Mouse (Mus musculus): ENCODE data around the gene H2-Ob. TPM values are rescaled to one million over a fixed set of nuclear protein-coding genes. Genes with fewer than 3 reads are reported as not detected.
A peak's percentile ranks its signal among the peaks of the same experiment; 100 is the strongest.

Gene H2-Ob
- polyA plus RNA-seq (2014; fragmentation: Nextera tagmentation; extraction: Ambion mirVana) = 0.24 TPM in 1 of 2 replicates, not detected in the other

DNA sequence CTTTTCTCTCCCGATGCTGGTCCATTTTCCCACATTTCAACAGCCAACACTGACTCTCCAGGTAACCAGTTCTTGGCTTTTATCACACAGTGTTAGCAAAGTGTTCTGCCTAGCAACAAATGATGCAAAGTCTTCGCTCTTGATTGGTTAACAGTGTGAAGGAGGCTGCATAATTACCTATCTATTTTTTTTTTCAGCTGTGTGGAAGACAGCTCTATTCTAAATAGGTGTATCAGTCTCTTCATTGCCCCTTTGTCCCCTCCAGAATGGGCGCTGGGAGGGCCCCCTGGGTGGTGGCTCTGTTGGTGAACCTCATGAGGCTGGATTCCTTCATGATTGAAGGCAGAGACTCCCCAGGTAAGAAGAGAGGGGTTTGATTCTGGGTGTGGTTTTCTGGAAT is at the start of gene H2-Ob:
H2-Ob (plus strand) TSS at position 198 of the 400 bp plus-strand sequence.
- no peak for ATAC-seq (ENCODE audit: low read depth)

DNA sequence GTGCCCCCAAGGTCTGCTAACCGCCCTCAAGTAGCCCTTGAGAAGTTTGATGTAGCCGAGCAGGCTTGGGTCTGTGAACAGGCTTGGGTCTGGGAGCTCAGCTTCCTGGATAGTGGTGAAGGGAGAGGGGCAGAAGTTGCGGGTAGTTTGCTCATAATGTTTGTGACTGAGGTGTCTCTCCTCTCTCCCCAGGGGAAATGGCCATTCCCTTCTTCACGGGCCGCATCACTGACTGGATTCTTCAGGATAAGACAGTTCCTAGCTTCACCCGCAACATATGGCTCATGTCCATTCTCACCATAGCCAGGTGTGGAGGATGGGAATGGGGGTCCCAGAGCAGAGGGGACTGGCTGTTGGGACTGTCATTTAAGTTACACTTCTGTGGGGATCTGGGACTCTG is 49.7 kb upstream of the H2-Ob start:
- Histone ChIP-seq H3K9me3 (ENCODE audit: control insufficient read depth, low read length) (no peaks in the 10 kb centered on the region), H3K27me3 (replicated peaks; ENCODE audit: control insufficient read depth, insufficient read depth, low read length) (peaks cover 42% of the 10 kb centered on the region), H3K36me3 (ENCODE audit: control insufficient read depth, insufficient read depth, low read length) (no peaks in the 10 kb centered on the region), H3K4me2 (ENCODE audit: low read depth, low read length) (no peak overlapping the region), H3K4me3 (ENCODE audit: low read depth, low read length) (no peak overlapping the region), H3K27ac (replicated peaks; ENCODE audit: low read depth, low read length) (no peak overlapping the region), H3K9ac (ENCODE audit: low read depth, low read length) (no peak overlapping the region), H3K4me1 (ENCODE audit: control insufficient read depth, insufficient read depth, low read length) (peaks cover 6% of the 10 kb centered on the region; the same call in 1 of the 2 replicates)
- ATAC-seq (ENCODE audit: low read depth) (no peak), DNase-seq (ENCODE audit: low spot score) (no peak)
- WGBS = 69% methylated on average over 6 of the region's 6 CpGs

More for the DNA sequence above, at the start of gene H2-Ob:
- no peak within 1 kb of the TSS for H3K27ac ChIP-seq (replicated peaks; ENCODE audit: low read depth, low read length)
- H3K4me1 ChIP-seq (ENCODE audit: control insufficient read depth, insufficient read depth, low read length) = no peaks in the 10 kb centered on the region
- peak; percentile 52 for DNase-seq (ENCODE audit: low spot score)
- no peak within 1 kb of the TSS for H3K4me2 ChIP-seq (ENCODE audit: low read depth, low read length)
- H3K4me3 ChIP-seq (ENCODE audit: low read depth, low read length) = no peak within 1 kb of the TSS
- 66% methylated on average over 3 of the region's 3 CpGs for WGBS
- no peaks in the 10 kb centered on the region for H3K27me3 ChIP-seq (replicated peaks; ENCODE audit: control insufficient read depth, insufficient read depth, low read length)
- peaks cover 6% of the 10 kb centered on the region; the same call in 1 of the 2 replicates for H3K9me3 ChIP-seq (ENCODE audit: control insufficient read depth, low read length)
- no peaks in the 10 kb centered on the region for H3K36me3 ChIP-seq (ENCODE audit: control insufficient read depth, insufficient read depth, low read length)
- H3K9ac ChIP-seq (ENCODE audit: low read depth, low read length) = no peak within 1 kb of the TSS

DNA sequence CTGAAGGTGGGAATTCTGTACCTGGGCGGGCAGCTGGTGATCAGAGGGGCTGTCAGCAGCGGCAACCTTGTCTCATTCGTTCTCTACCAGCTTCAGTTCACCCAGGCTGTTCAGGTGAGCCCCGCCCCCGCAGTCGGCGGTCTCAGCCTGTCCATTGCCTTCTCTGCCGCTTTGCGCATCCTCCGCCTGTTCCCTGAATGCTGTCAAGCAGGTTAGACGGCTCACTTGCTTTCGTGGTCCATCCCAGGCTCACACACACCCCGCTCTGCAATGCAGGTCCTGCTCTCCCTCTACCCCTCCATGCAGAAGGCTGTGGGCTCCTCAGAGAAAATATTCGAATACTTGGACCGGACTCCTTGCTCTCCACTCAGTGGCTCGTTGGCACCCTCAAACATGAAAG is 45.9 kb upstream of the H2-Ob start:
- WGBS = 19% methylated on average over 16 of the region's 16 CpGs
- Histone ChIP-seq H3K36me3 (ENCODE audit: control insufficient read depth, insufficient read depth, low read length) (no peaks in the 10 kb centered on the region), H3K4me3 (ENCODE audit: low read depth, low read length) (no peak overlapping the region), H3K9ac (ENCODE audit: low read depth, low read length) (no peak overlapping the region), H3K4me1 (ENCODE audit: control insufficient read depth, insufficient read depth, low read length) (peaks cover 2% of the 10 kb centered on the region), H3K4me2 (ENCODE audit: low read depth, low read length) (no peak overlapping the region), H3K27ac (replicated peaks; ENCODE audit: low read depth, low read length) (no peak overlapping the region), H3K27me3 (replicated peaks; ENCODE audit: control insufficient read depth, insufficient read depth, low read length) (peaks cover 58% of the 10 kb centered on the region), H3K9me3 (ENCODE audit: control insufficient read depth, low read length) (no peaks in the 10 kb centered on the region)
- ATAC-seq (ENCODE audit: low read depth) (peak; percentile 50; the same call in 1 of the 2 replicates), DNase-seq (ENCODE audit: low spot score) (peak; percentile 53)

DNA sequence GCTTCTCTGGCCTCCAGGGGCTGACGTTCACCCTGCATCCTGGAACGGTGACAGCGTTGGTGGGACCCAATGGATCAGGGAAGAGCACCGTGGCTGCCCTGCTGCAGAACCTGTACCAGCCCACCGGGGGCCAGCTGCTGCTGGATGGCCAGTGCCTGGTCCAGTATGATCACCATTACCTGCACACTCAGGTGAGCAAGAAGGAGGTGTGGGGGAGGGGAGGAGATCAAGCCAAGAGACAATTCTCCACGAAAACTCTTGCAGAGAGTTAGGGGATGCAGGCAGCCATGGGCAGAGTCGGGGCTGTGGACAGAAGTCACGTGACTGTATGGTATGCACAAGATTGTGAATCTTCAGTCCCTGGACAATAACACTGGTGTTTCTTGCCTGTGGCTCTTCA is 45.2 kb upstream of the H2-Ob start:
- no peak for ATAC-seq (ENCODE audit: low read depth)
- no peak overlapping the region for H3K4me2 ChIP-seq (ENCODE audit: low read depth, low read length)
- no peaks in the 10 kb centered on the region for H3K36me3 ChIP-seq (ENCODE audit: control insufficient read depth, insufficient read depth, low read length)
- H3K27me3 ChIP-seq (replicated peaks; ENCODE audit: control insufficient read depth, insufficient read depth, low read length) = peaks cover 64% of the 10 kb centered on the region
- H3K27ac ChIP-seq (replicated peaks; ENCODE audit: low read depth, low read length) = no peak overlapping the region
- no peak for DNase-seq (ENCODE audit: low spot score)
- WGBS = 48% methylated on average over 8 of the region's 8 CpGs
- no peaks in the 10 kb centered on the region for H3K9me3 ChIP-seq (ENCODE audit: control insufficient read depth, low read length)
- peaks cover 8% of the 10 kb centered on the region for H3K4me1 ChIP-seq (ENCODE audit: control insufficient read depth, insufficient read depth, low read length)
- no peak overlapping the region for H3K4me3 ChIP-seq (ENCODE audit: low read depth, low read length)
- no peak overlapping the region for H3K9ac ChIP-seq (ENCODE audit: low read depth, low read length)

DNA sequence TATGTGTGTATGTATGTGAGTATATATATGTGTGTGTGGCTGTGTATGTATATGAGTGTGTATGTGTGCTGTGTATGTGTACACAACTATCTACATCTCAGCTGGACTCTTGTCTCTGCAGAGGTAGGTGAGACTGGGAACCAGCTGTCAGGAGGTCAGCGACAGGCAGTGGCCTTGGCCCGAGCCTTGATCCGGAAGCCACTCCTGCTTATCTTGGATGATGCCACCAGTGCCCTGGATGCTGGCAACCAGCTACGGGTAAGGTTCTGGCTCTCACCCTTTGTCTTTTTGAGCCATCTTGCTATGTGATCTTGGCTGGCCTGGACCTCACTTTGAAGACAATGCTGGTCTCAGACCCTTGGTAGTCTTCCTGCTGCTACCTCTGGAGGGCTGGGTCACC is 44.0 kb upstream of the H2-Ob start:
- Histone ChIP-seq H3K4me3 (ENCODE audit: low read depth, low read length) (no peak overlapping the region), H3K9me3 (ENCODE audit: control insufficient read depth, low read length) (no peaks in the 10 kb centered on the region), H3K9ac (ENCODE audit: low read depth, low read length) (no peak overlapping the region), H3K4me2 (ENCODE audit: low read depth, low read length) (no peak overlapping the region), H3K27ac (replicated peaks; ENCODE audit: low read depth, low read length) (no peak overlapping the region), H3K36me3 (ENCODE audit: control insufficient read depth, insufficient read depth, low read length) (no peaks in the 10 kb centered on the region), H3K27me3 (replicated peaks; ENCODE audit: control insufficient read depth, insufficient read depth, low read length) (peaks cover 68% of the 10 kb centered on the region), H3K4me1 (ENCODE audit: control insufficient read depth, insufficient read depth, low read length) (peaks cover 8% of the 10 kb centered on the region)
- ATAC-seq (ENCODE audit: low read depth) (no peak), DNase-seq (ENCODE audit: low spot score) (no peak)
- WGBS = 86% methylated on average over 4 of the region's 4 CpGs

DNA sequence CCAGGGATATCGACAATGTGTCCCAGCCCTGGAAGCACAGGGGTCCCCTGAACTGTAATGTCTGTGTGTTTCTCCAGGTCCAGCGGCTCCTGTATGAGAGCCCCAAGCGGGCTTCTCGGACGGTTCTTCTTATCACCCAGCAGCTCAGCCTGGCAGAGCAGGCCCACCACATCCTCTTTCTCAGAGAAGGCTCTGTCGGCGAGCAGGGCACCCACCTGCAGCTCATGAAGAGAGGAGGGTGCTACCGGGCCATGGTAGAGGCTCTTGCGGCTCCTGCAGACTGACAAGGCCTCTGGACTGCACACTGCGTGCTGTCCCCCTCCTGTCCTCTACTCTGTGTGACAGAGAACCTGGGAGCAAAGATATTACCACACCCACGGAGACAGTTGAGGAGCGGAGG is 42.2 kb upstream of the H2-Ob start:
- peaks cover 8% of the 10 kb centered on the region for H3K4me1 ChIP-seq (ENCODE audit: control insufficient read depth, insufficient read depth, low read length)
- ATAC-seq (ENCODE audit: low read depth) (no peak), DNase-seq (ENCODE audit: low spot score) (no peak)
- H3K27me3 ChIP-seq (replicated peaks; ENCODE audit: control insufficient read depth, insufficient read depth, low read length) = peaks cover 73% of the 10 kb centered on the region
- no peak overlapping the region for H3K4me2 ChIP-seq (ENCODE audit: low read depth, low read length)
- whole genome bisulfite sequencing = 36% methylated on average over 12 of the region's 12 CpGs
- no peak overlapping the region for H3K27ac ChIP-seq (replicated peaks; ENCODE audit: low read depth, low read length)
- no peak overlapping the region for H3K4me3 ChIP-seq (ENCODE audit: low read depth, low read length)
- no peaks in the 10 kb centered on the region for H3K9me3 ChIP-seq (ENCODE audit: control insufficient read depth, low read length)
- no peaks in the 10 kb centered on the region for H3K36me3 ChIP-seq (ENCODE audit: control insufficient read depth, insufficient read depth, low read length)
- no peak overlapping the region for H3K9ac ChIP-seq (ENCODE audit: low read depth, low read length)

DNA sequence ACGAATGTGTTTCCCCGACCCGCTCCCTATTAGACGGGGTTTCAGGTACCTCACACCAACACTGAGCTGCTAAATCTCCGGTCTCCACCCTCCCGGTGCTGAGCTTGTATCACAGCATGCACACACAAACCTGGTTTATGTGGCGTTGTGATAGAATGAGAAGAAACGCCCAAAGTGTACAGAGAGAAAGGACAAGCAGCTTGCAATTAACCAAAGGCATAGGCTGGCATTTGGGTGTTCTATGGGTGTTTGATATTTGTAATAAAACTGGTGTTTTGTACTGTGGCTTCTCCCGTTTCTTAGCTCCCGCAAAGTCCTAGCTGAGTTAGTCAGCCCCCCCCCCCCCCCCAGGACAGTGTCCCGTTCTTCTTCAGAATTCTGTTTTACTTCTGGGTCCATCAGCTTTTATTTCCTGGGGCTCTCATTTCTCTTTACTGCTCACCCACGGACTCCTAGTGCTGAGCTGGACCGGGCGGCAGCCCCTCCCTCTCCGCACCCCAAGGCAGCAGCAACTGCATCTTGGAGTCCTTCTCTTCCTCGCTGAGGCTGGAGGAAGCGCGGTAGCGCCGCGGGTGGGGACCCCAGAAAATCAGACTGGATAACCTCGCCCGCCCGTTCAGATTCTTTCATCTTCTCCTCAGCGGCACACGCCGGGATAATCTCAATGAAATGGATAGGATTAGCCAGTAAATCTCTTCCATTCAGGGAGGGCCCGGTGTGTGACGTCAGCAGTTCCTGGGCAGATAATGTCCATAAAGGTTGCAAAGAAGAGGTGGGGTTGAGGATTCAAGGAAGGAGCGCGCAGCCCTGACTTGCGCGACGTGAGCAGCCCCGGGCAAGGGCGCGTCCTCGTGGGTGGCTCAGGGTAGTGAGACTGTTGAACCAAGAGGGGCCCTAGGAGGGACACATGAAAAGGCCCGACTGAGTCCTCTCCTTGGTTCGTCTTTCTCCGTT is 41.5 kb upstream of the H2-Ob start, which contains the start of gene Psmb8:
Psmb8 (plus strand) TSS at position 781 of the 954 bp plus-strand sequence.
- Histone ChIP-seq H3K9ac (ENCODE audit: low read depth, low read length) (peak within 1 kb of the TSS; percentile 52), H3K36me3 (ENCODE audit: control insufficient read depth, insufficient read depth, low read length) (no peaks in the 10 kb centered on the region), H3K4me1 (ENCODE audit: control insufficient read depth, insufficient read depth, low read length) (peaks cover 8% of the 10 kb centered on the region), H3K4me3 (ENCODE audit: low read depth, low read length) (peak within 1 kb of the TSS; percentile 43), H3K4me2 (ENCODE audit: low read depth, low read length) (peak within 1 kb of the TSS; percentile 57), H3K27me3 (replicated peaks; ENCODE audit: control insufficient read depth, insufficient read depth, low read length) (peaks cover 66% of the 10 kb centered on the region), H3K9me3 (ENCODE audit: control insufficient read depth, low read length) (no peaks in the 10 kb centered on the region), H3K27ac (replicated peaks; ENCODE audit: low read depth, low read length) (no peak within 1 kb of the TSS)
- ATAC-seq (ENCODE audit: low read depth) = peak; percentile 84
- WGBS = 4% methylated on average over 41 of the region's 41 CpGs
- DNase-seq (ENCODE audit: low spot score) = peak; percentile 92

DNA sequence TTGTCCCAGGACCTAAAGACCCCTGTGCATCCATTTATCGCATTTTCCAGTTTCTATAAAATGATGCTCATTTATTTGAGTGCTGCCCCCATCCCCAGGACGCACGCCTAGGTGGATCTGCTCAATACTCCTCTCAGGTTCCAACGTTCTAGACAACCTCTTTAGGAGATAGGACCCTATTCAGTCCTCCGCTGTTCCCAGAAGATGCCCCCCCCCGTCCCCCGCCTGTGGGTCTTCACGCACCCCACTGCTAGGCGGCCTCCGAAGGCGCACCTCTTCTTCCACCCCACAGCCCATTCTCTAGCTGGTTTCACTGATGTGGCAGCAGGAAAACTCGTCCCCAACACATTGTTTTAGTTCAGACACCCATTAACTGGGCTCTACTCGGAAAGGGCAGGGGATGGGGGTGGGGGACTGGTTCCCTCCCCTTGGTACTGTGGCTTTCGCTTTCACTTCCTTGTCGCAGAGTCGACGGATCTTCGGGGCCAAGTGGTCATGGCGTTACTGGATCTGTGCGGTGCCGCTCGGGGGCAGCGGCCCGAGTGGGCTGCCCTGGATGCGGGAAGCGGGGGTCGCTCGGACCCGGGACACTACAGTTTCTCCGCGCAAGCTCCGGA is 40.7 kb upstream of the H2-Ob start:
- H3K27ac ChIP-seq (replicated peaks; ENCODE audit: low read depth, low read length) = no peak overlapping the region
- peak overlapping the region; percentile 43 for H3K4me3 ChIP-seq (ENCODE audit: low read depth, low read length)
- peaks cover 8% of the 10 kb centered on the region for H3K4me1 ChIP-seq (ENCODE audit: control insufficient read depth, insufficient read depth, low read length)
- DNase-seq (ENCODE audit: low spot score) (no peak), ATAC-seq (ENCODE audit: low read depth) (no peak)
- H3K36me3 ChIP-seq (ENCODE audit: control insufficient read depth, insufficient read depth, low read length) = no peaks in the 10 kb centered on the region
- H3K4me2 ChIP-seq (ENCODE audit: low read depth, low read length) = peak overlapping the region; percentile 57
- peaks cover 63% of the 10 kb centered on the region for H3K27me3 ChIP-seq (replicated peaks; ENCODE audit: control insufficient read depth, insufficient read depth, low read length)
- H3K9me3 ChIP-seq (ENCODE audit: control insufficient read depth, low read length) = no peaks in the 10 kb centered on the region
- peak overlapping the region; percentile 52 for H3K9ac ChIP-seq (ENCODE audit: low read depth, low read length)
- 3% methylated on average over 32 of the region's 32 CpGs for WGBS

All from embryonic facial prominence, embryonic 14.5 days (tissue).